Mouse (Mus musculus) MEL (cell line): Measurements from ENCODE around the gene Vamp8. TPM values are rescaled to one million over a fixed set of nuclear protein-coding genes. Genes with fewer than 3 reads are reported as not detected.

Experiments used
- DNase-seq: peaks from one replicate; pipeline ENCODE4 v3.0.0; 2011; ENCODE audit warnings: low read depth, low spot score
- H3K27ac ChIP-seq: 2 replicates; pipeline ENCODE4 v1.5.1; 2012; ENCODE audit warnings: low read depth, mild to moderate bottlenecking, control low read depth, low read length, moderate library complexity; ENCODE audit not compliant: control insufficient read depth
- H3K27me3 ChIP-seq, 2 experiments: fragments of 150-350 bp in 1 of 2; sonication (generic) in 1 of 2; 2 replicates each; pipeline ENCODE4 v1.6.1; 2012; ENCODE audit warnings: low read length in 2 of 2, mild to moderate bottlenecking in 2 of 2, improper control_type of control experiment in 1 of 2, moderate library complexity in 1 of 2; ENCODE audit not compliant: insufficient read depth in 2 of 2, control insufficient read depth in 1 of 2
- H3K36me3 ChIP-seq, 2 experiments: 2 replicates each; pipeline ENCODE4 v1.6.1; 2012 to 2014; ENCODE audit warnings: low read length in 2 of 2, improper control_type of control experiment in 1 of 2, inconsistent platforms in 1 of 2, mild to moderate bottlenecking in 1 of 2; ENCODE audit not compliant: insufficient read depth in 2 of 2, control insufficient read depth in 1 of 2
- H3K4me1 ChIP-seq, 2 experiments: fragments of 150-350 bp in 1 of 2; sonication (generic) in 1 of 2; 2 replicates each; pipeline ENCODE4 v1.6.1; 2012; ENCODE audit warnings: low read length in 2 of 2, improper control_type of control experiment in 1 of 2, mild to moderate bottlenecking in 1 of 2; ENCODE audit not compliant: insufficient read depth in 2 of 2, control insufficient read depth in 1 of 2
- H3K4me3 ChIP-seq, 2 experiments: fragments of 150-350 bp in 1 of 2; sonication (generic) in 1 of 2; 2 replicates each; pipeline ENCODE4 v1.5.1; 2012; ENCODE audit warnings: low read depth in 2 of 2, low read length in 2 of 2, mild to moderate bottlenecking in 2 of 2, moderate library complexity in 2 of 2, control low read depth in 1 of 2, improper control_type of control experiment in 1 of 2; ENCODE audit not compliant: control insufficient read depth in 1 of 2, insufficient read depth in 1 of 2
- H3K79me2 ChIP-seq: 2 replicates; pipeline ENCODE4 v1.6.1; 2012; ENCODE audit warnings: mild to moderate bottlenecking, low read length, moderate library complexity; ENCODE audit not compliant: control insufficient read depth, poor library complexity, insufficient read depth
- H3K9ac ChIP-seq: 2 replicates; pipeline ENCODE4 v1.6.1; 2012; ENCODE audit warnings: low read depth, mild to moderate bottlenecking, control low read depth, low read length, moderate library complexity; ENCODE audit not compliant: control insufficient read depth, poor library complexity, severe bottlenecking
- H3K9me3 ChIP-seq: fragments of 150-350 bp; sonication (generic); replicated peaks from 2 replicates; pipeline ENCODE4 v1.6.1; 2012; ENCODE audit warnings: mild to moderate bottlenecking, low read length, improper control_type of control experiment, moderate library complexity; ENCODE audit not compliant: insufficient read depth
- CHD1 ChIP-seq: IDR thresholded peaks from 2 replicates; pipeline ENCODE4 v1.6.1; 2012; ENCODE audit warnings: low read depth, mild to moderate bottlenecking, inconsistent platforms, low read length, improper control_type of control experiment
- CTCF ChIP-seq, 3 experiments: IDR thresholded peaks in 2 of 3; conservative IDR thresholded peaks in 1 of 3; 2 replicates each; pipeline ENCODE4 v1.5.1; 2011 to 2012; ENCODE audit warnings: low read length in 3 of 3, low read depth in 2 of 3, mild to moderate bottlenecking in 2 of 3, improper control_type of control experiment in 1 of 3, inconsistent platforms in 1 of 3, mixed read lengths in 1 of 3, moderate library complexity in 1 of 3; ENCODE audit not compliant: control insufficient read depth in 1 of 3, insufficient read depth in 1 of 3, poor library complexity in 1 of 3, severe bottlenecking in 1 of 3
- ELF1 ChIP-seq: IDR thresholded peaks from 2 replicates; pipeline ENCODE4 v1.6.1; 2014; ENCODE audit warnings: low read depth, mild to moderate bottlenecking, inconsistent platforms, low read length, improper control_type of control experiment, moderate library complexity
- EP300 ChIP-seq, 2 experiments: IDR thresholded peaks; 2 replicates each; pipeline ENCODE4 v1.6.1; 2011; ENCODE audit warnings: improper control_type of control experiment in 2 of 2, low read length in 2 of 2, low read depth in 1 of 2, mild to moderate bottlenecking in 1 of 2
- ETS1 ChIP-seq: IDR thresholded peaks from 2 replicates; pipeline ENCODE4 v1.6.1; 2012; ENCODE audit warnings: low read depth, mild to moderate bottlenecking, inconsistent platforms, low read length, improper control_type of control experiment, moderate library complexity
- GABPA ChIP-seq: IDR thresholded peaks from 2 replicates; pipeline ENCODE4 v1.6.1; 2012; ENCODE audit warnings: low read depth, mild to moderate bottlenecking, inconsistent platforms, low read length, improper control_type of control experiment, moderate library complexity
- KAT2A ChIP-seq: conservative IDR thresholded peaks from 2 replicates; pipeline ENCODE4 v1.6.1; 2012; ENCODE audit warnings: low read depth, low read length, improper control_type of control experiment, inconsistent platforms
- MAX ChIP-seq: IDR thresholded peaks from 2 replicates; pipeline ENCODE4 v1.6.1; 2011; ENCODE audit warnings: low read length, improper control_type of control experiment
- MAZ ChIP-seq: IDR thresholded peaks from 2 replicates; pipeline ENCODE4 v1.6.1; 2012; ENCODE audit warnings: low read depth, mild to moderate bottlenecking, inconsistent platforms, low read length, improper control_type of control experiment
- MEF2A ChIP-seq: IDR thresholded peaks from 2 replicates; pipeline ENCODE4 v1.6.1; 2014; ENCODE audit warnings: low read depth, mild to moderate bottlenecking, inconsistent platforms, low read length, improper control_type of control experiment; ENCODE audit not compliant: poor library complexity, insufficient replicate concordance, severe bottlenecking; ENCODE audit errors: extremely low read depth
- MXI1 ChIP-seq: IDR thresholded peaks from 2 replicates; pipeline ENCODE4 v1.6.1; 2011; ENCODE audit warnings: mild to moderate bottlenecking, low read depth, low read length, improper control_type of control experiment
- NRF1 ChIP-seq: IDR thresholded peaks from 2 replicates; pipeline ENCODE4 v1.6.1; 2014; ENCODE audit warnings: low read depth, mild to moderate bottlenecking, inconsistent platforms, low read length, improper control_type of control experiment, moderate library complexity; ENCODE audit not compliant: poor library complexity, insufficient read depth, severe bottlenecking
- POLR2A ChIP-seq, 2 experiments: IDR thresholded peaks; 2 replicates each; pipeline ENCODE4 v1.6.1; 2011 to 2012; ENCODE audit warnings: low read length in 2 of 2, mild to moderate bottlenecking in 2 of 2, control low read depth in 1 of 2, improper control_type of control experiment in 1 of 2, low read depth in 1 of 2, moderate library complexity in 1 of 2; ENCODE audit not compliant: control insufficient read depth in 1 of 2, insufficient read depth in 1 of 2, poor library complexity in 1 of 2
- TAL1 ChIP-seq: IDR thresholded peaks from 2 replicates; pipeline ENCODE4 v1.6.1; 2012; ENCODE audit warnings: mild to moderate bottlenecking, inconsistent platforms, low read length, moderate library complexity, mixed read lengths
- TBP ChIP-seq: IDR thresholded peaks from 2 replicates; pipeline ENCODE4 v1.8.0; 2011; ENCODE audit warnings: low read depth, low read length, improper control_type of control experiment
- UBTF ChIP-seq: IDR thresholded peaks from 2 replicates; pipeline ENCODE4 v1.6.1; 2012; ENCODE audit warnings: low read depth, mild to moderate bottlenecking, inconsistent platforms, low read length, improper control_type of control experiment, moderate library complexity, borderline replicate concordance; ENCODE audit not compliant: insufficient read depth
- USF1 ChIP-seq: IDR thresholded peaks from 2 replicates; pipeline ENCODE4 v1.6.1; 2014; ENCODE audit warnings: low read depth, mild to moderate bottlenecking, inconsistent platforms, low read length, improper control_type of control experiment, moderate library complexity
- USF2 ChIP-seq, 2 experiments: IDR thresholded peaks; 2 replicates each; pipeline ENCODE4 v1.6.1; 2011 to 2012; ENCODE audit warnings: improper control_type of control experiment in 2 of 2, low read length in 2 of 2, borderline replicate concordance in 1 of 2, inconsistent platforms in 1 of 2, low read depth in 1 of 2, mild to moderate bottlenecking in 1 of 2; ENCODE audit not compliant: insufficient read depth in 1 of 2
- polyA plus RNA-seq, 2 experiments: library from polyadenylated mRNA; stranded (reverse) in 1 of 2; unstranded in 1 of 2; fragments of >175 nt in 1 of 2; fragments of >200 nt in 1 of 2; gene quantifications; 2 replicates each; pipeline versions ENCODE4 v1.2.1 to v1.2.4; 2012; ENCODE audit warnings: low replicate concordance in 2 of 2, low read depth in 1 of 2; ENCODE audit not compliant: insufficient read length in 2 of 2, insufficient read depth in 1 of 2, missing spikeins in 1 of 2
- total RNA-seq: library from RNA; depleted of rRNA; stranded (reverse); fragments of 300-350 nt; gene quantifications from 2 replicates; pipeline ENCODE4 v1.2.3, GENCODE M21; 2012

The Vamp8 gene
- total and polyA plus RNA-seq, 3 experiments, result 164 to 179 TPM; not detected in 1

GRCm38 (mm10) chr6:72347166-72347941 lies 43.1 kb downstream of the Vamp8 start, which contains the start of gene 0610030E20Rik (continued):
- TF ChIP-seq EP300 (IDR thresholded peaks at IDR 0.05; ENCODE audit: low read depth in 1 of 2, low read length in 2 of 2), result peak in 1 of 2 experiments; percentile 56; a peak in 2 of 4 replicates
- TF ChIP-seq CHD1, result peak; percentile 46; the same call in 1 of the 2 replicates
- peak; percentile 20; the same call in 1 of the 2 replicates for TF ChIP-seq MAZ
- TF ChIP-seq ETS1, result peak; percentile 49; the same call in 1 of the 2 replicates
- no peak for TF ChIP-seq MEF2A
- peak; percentile 87 for TF ChIP-seq TBP
- TF ChIP-seq ELF1, result peak; percentile 89
- no peak for TF ChIP-seq KAT2A
- 0 out of 2 replicates have a peak, but pooled peaks have one; percentile 49 for TF ChIP-seq UBTF
- TF ChIP-seq POLR2A (IDR thresholded peaks at IDR 0.05; ENCODE audit: control insufficient read depth in 1 of 2, insufficient read depth in 1 of 2, low read depth in 1 of 2, low read length in 2 of 2, poor library complexity in 1 of 2), result peak; percentile 63 to 87
- TF ChIP-seq USF1, result 0 out of 2 replicates have a peak, but pooled peaks have one; percentile 22
- no peak for TF ChIP-seq GABPA
- peak; percentile 74 for TF ChIP-seq MXI1
- TF ChIP-seq USF2 (IDR thresholded peaks at IDR 0.05; ENCODE audit: borderline replicate concordance in 1 of 2, insufficient read depth in 1 of 2, low read depth in 1 of 2, low read length in 2 of 2), result no peak

- H3K79me2 ChIP-seq, result peaks cover 57% of the 10 kb centered on the region
- peaks cover 18 to 26% of the 10 kb centered on the region in 2 experiments for H3K4me1 ChIP-seq
- no peaks in the 10 kb centered on the region for H3K27me3 ChIP-seq
- H3K9ac ChIP-seq, result peak overlapping the region; percentile 99
- peak overlapping the region; percentile 97 for H3K27ac ChIP-seq
- DNase-seq, result peak; percentile 71
- H3K36me3 ChIP-seq, result peaks cover 2 to 38% of the 10 kb centered on the region in 2 experiments; a peak in 3 of 4 replicates
- H3K4me3 ChIP-seq, result peak overlapping the region; percentile 0 to 74
- H3K9me3 ChIP-seq, result no peaks in the 10 kb centered on the region
- TF ChIP-seq CTCF (IDR thresholded peaks at IDR 0.05 in 2 of 3, conservative IDR thresholded peaks at IDR 0.05 in 1 of 3; ENCODE audit: control insufficient read depth in 1 of 3, insufficient read depth in 1 of 3, low read depth in 2 of 3, low read length in 3 of 3, poor library complexity in 1 of 3, severe bottlenecking in 1 of 3), result 0 out of 6 replicates have a peak, but pooled peaks of 1 of the 3 experiments have one; percentile 13
- TF ChIP-seq EP300 (IDR thresholded peaks at IDR 0.05; ENCODE audit: low read depth in 1 of 2, low read length in 2 of 2), result 0 out of 4 replicates have a peak, but pooled peaks of 1 of the 2 experiments have one; percentile 10
- TF ChIP-seq TAL1, result peak; percentile 39
- no peak for TF ChIP-seq ETS1
- TF ChIP-seq NRF1, result no peak
- 0 out of 2 replicates have a peak, but pooled peaks have one; percentile 20 for TF ChIP-seq MAX
- no peak for TF ChIP-seq MEF2A
- 0 out of 2 replicates have a peak, but pooled peaks have one; percentile 8 for TF ChIP-seq MXI1
Observed at GRCm38 (mm10) chr6:72346261-72346660, 44.2 kb downstream of the Vamp8 start.
